Comparison of ENCODE assay signal across 8 mouse cellular contexts in the genomic region with DNA sequence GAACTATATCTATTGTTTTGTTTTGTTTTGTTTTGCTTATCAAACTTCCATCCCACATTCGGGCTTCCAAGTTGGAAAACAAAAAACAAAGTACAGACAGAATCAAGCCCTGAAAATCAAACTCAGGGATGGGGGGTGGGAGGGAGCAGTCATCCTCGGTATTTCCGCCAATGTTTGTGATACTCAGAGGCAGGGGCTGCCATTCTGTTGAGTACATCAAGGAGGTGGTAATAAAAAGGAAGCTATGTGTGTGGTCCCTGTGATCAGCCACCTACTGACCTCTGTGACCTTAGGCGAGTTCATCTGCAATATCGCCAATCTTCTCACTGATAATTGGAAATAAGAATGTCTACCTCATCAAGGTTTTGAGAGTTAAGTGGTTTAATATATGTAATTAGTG. TPM values are rescaled to one million over a fixed set of nuclear protein-coding genes. Genes with fewer than 3 reads are reported as not detected.
DNase-seq lines count a peak whose midpoint lies in the region; ATAC-seq and TF ChIP-seq lines count a peak whose summit lies in the region.

No protein-coding gene starts in this region.

- no peaks in the 10 kb centered on the region for H3K36me3 ChIP-seq in heart, embryonic 14.5 days (ENCODE audit: control insufficient read depth, insufficient read depth, low read length)
- peaks cover 7% of the 10 kb centered on the region for H3K36me3 ChIP-seq in G1E (replicated peaks)
- H3K36me3 ChIP-seq in heart, postnatal 0 days (replicated peaks; ENCODE audit: control insufficient read depth, insufficient read depth, low read length) = no peaks in the 10 kb centered on the region

- ATAC-seq in heart, embryonic 14.5 days (ENCODE audit: insufficient number of reproducible peaks, insufficient read depth, low FRiP score, low read depth) = no peak
- ATAC-seq in G1E (ENCODE audit: extremely low read depth, insufficient number of reproducible peaks, low FRiP score, poor library complexity, severe bottlenecking) = no peak
- no peak for ATAC-seq in heart, postnatal 0 days (ENCODE audit: insufficient read depth, low read depth)
- 0 out of 2 replicates have a peak, but pooled peaks have one; percentile 13 for ATAC-seq in megakaryocyte progenitor cell, adult 5-6 weeks (replicated peaks; ENCODE audit: poor library complexity)

- intact Hi-C loops in heart, postnatal 10 days (cut with DNase I) = no loop called here
- intact Hi-C loops in gastrocnemius, postnatal 14 days (cut with DNase I; ENCODE audit: low total_unique reads) = no loop called here

- TF ChIP-seq CTCF in G1E (IDR thresholded peaks at IDR 0.05; ENCODE audit: low read depth, low read length) = no peak
- no peak for TF ChIP-seq CTCF in heart, postnatal 0 days (IDR thresholded peaks at IDR 0.05; ENCODE audit: low read depth)

- H3K27me3 ChIP-seq in heart, embryonic 14.5 days (ENCODE audit: control insufficient read depth, insufficient read depth, low read length) = no peaks in the 10 kb centered on the region
- no peaks in the 10 kb centered on the region for H3K27me3 ChIP-seq in G1E (ENCODE audit: insufficient read depth, low read length)
- H3K27me3 ChIP-seq in heart, postnatal 0 days (ENCODE audit: control insufficient read depth, insufficient read depth, low read length) = no peaks in the 10 kb centered on the region

- peaks cover 12 to 20% of the 10 kb centered on the region in 2 experiments for H3K4me1 ChIP-seq in heart, embryonic 14.5 days (ENCODE audit: control insufficient read depth in 2 of 2, insufficient read depth in 2 of 2, low read length in 2 of 2)
- H3K4me1 ChIP-seq in G1E (ENCODE audit: insufficient read depth, low read depth, low read length) = peaks cover 23% of the 10 kb centered on the region
- H3K4me1 ChIP-seq in heart, postnatal 0 days (ENCODE audit: control insufficient read depth, insufficient read depth) = peaks cover 24% of the 10 kb centered on the region; the same call in 1 of the 2 replicates

- 24% methylated on average over 5 of the region's 5 CpGs for WGBS in heart, embryonic 14.5 days
- WGBS in heart, postnatal 0 days = 26% methylated on average over 5 of the region's 5 CpGs

- TF ChIP-seq EP300 in heart, postnatal 0 days (IDR thresholded peaks at IDR 0.05; ENCODE audit: low read depth) = no peak

- H3K4me2 ChIP-seq in heart, embryonic 14.5 days (ENCODE audit: low read length) = peak overlapping the region; percentile 71
- peak overlapping the region; percentile 90 for H3K4me2 ChIP-seq in heart, postnatal 0 days (ENCODE audit: low read depth, low read length)

- peak overlapping the region; percentile 51 for H3K9ac ChIP-seq in heart, embryonic 14.5 days (ENCODE audit: low read length)
- H3K9ac ChIP-seq in heart, postnatal 0 days (replicated peaks; ENCODE audit: low read depth, low read length) = no peak overlapping the region; the same call in 1 of the 2 replicates

- H3K27ac ChIP-seq in heart, embryonic 14.5 days (replicated peaks in 1 of 2; ENCODE audit: control insufficient read depth in 1 of 2, insufficient read depth in 1 of 2, low read depth in 2 of 2, low read length in 2 of 2) = no peak overlapping the region
- H3K27ac ChIP-seq in heart, postnatal 0 days (ENCODE audit: low read depth) = no peak overlapping the region

- DNase-seq in heart, postnatal 10 days = no peak
- DNase-seq in G1E (ENCODE audit: low spot score) = no peak
- no peak for DNase-seq in heart, postnatal 0 days (ENCODE audit: low spot score)
- no peak for DNase-seq in adrenal gland, adult 18-20 months (ENCODE audit: low spot score in 2 of 2)
- DNase-seq in gastrocnemius, postnatal 14 days = no peak
- DNase-seq in spleen, adult 12 weeks (ENCODE audit: low spot score) = no peak

- H3K9me3 ChIP-seq in heart, embryonic 14.5 days (ENCODE audit: control insufficient read depth, low read length) = peaks cover 6% of the 10 kb centered on the region; the same call in 1 of the 2 replicates
- no peaks in the 10 kb centered on the region for H3K9me3 ChIP-seq in G1E (replicated peaks)
- H3K9me3 ChIP-seq in heart, postnatal 0 days (replicated peaks; ENCODE audit: control insufficient read depth, low read length) = no peaks in the 10 kb centered on the region

- H3K4me3 ChIP-seq in heart, embryonic 14.5 days (ENCODE audit: control insufficient read depth in 1 of 2, insufficient read depth in 1 of 2, low read depth in 1 of 2, low read length in 2 of 2) = peak overlapping the region in 1 of 2 experiments; percentile 89; a peak in 2 of 4 replicates
- H3K4me3 ChIP-seq in G1E (ENCODE audit: low read depth, low read length) = peak overlapping the region; percentile 85
- peak overlapping the region; percentile 89 for H3K4me3 ChIP-seq in heart, postnatal 0 days (ENCODE audit: low read depth, low read length)

RNA-seq across cellular contexts. Expression of a gene that starts 0.3 kb away (rescaled TPM):
- polyA plus RNA-seq in heart, embryonic 14.5 days (2014; fragmentation: Nextera tagmentation; extraction: Ambion mirVana) = 66.2 and 70.9 TPM in 2 replicates
- 10 to 100 TPM; 76.8 to 81.6 TPM for total RNA-seq in heart, postnatal 10 days (2021)
- 14.0 and 14.3 TPM in 2 replicates for total RNA-seq in G1E (2014; fragmentation: Nextera tagmentation)
- total RNA-seq in G1E (2017) = 14.4 and 18.8 TPM in 2 replicates
- polyA plus RNA-seq in G1E (2012) = 12.8 and 15.2 TPM in 2 replicates
- 98.2 and 123 TPM in 2 replicates for total RNA-seq in heart, postnatal 0 days (2014; rRNA removed; ENCODE audit: low replicate concordance)
- 70.9 and 78.4 TPM in 2 replicates for polyA plus RNA-seq in heart, postnatal 0 days (2015; fragmentation: Nextera tagmentation; extraction: Ambion mirVana)
- 6.8 and 7.0 TPM in 2 replicates for total RNA-seq in megakaryocyte progenitor cell, adult 5-6 weeks (2015)
- 14.1 TPM in 2 replicates for total RNA-seq in megakaryocyte progenitor cell, adult 5-6 weeks (2017)
- 10 to 100 TPM; 43.4 to 45.6 TPM for total RNA-seq in adrenal gland, adult 18-20 months (2021)
- total RNA-seq in gastrocnemius, postnatal 14 days (2021) = 10 to 100 TPM; 16.2 to 17.3 TPM

RNA-seq across cellular contexts. Expression of a gene that starts 21.5 kb away (rescaled TPM):
- polyA plus RNA-seq in heart, embryonic 14.5 days (2014; fragmentation: Nextera tagmentation; extraction: Ambion mirVana) = not detected in 2 replicates
- total RNA-seq in heart, postnatal 10 days (2021) = not detected
- total RNA-seq in G1E (2014; fragmentation: Nextera tagmentation) (not detected in 2 replicates), G1E (2017) (not detected in 2 replicates)
- polyA plus RNA-seq in G1E (2012) = not detected in 2 replicates
- not detected in 2 replicates for total RNA-seq in heart, postnatal 0 days (2014; rRNA removed; ENCODE audit: low replicate concordance)
- not detected in 2 replicates for polyA plus RNA-seq in heart, postnatal 0 days (2015; fragmentation: Nextera tagmentation; extraction: Ambion mirVana)
- total RNA-seq in megakaryocyte progenitor cell, adult 5-6 weeks (2015) = not detected in 2 replicates
- not detected in 2 replicates for total RNA-seq in megakaryocyte progenitor cell, adult 5-6 weeks (2017)
- not detected for total RNA-seq in adrenal gland, adult 18-20 months (2021)
- total RNA-seq in gastrocnemius, postnatal 14 days (2021) = not detected

RNA-seq across cellular contexts. Expression of a gene that starts 35.2 kb away (rescaled TPM):
- polyA plus RNA-seq in heart, embryonic 14.5 days (2014; fragmentation: Nextera tagmentation; extraction: Ambion mirVana) = 0.77 and 0.81 TPM in 2 replicates
- 1 to 10 TPM; 1.4 to 1.7 TPM for total RNA-seq in heart, postnatal 10 days (2021)
- total RNA-seq in G1E (2014; fragmentation: Nextera tagmentation) (not detected in 2 replicates), G1E (2017) (not detected in 2 replicates)
- not detected in 2 replicates for polyA plus RNA-seq in G1E (2012)
- 1.1 and 1.3 TPM in 2 replicates for total RNA-seq in heart, postnatal 0 days (2014; rRNA removed; ENCODE audit: low replicate concordance)
- 0.57 and 0.62 TPM in 2 replicates for polyA plus RNA-seq in heart, postnatal 0 days (2015; fragmentation: Nextera tagmentation; extraction: Ambion mirVana)
- total RNA-seq in megakaryocyte progenitor cell, adult 5-6 weeks (2015) = not detected in 2 replicates
- not detected in 2 replicates for total RNA-seq in megakaryocyte progenitor cell, adult 5-6 weeks (2017)
- total RNA-seq in adrenal gland, adult 18-20 months (2021) = under 1 TPM; 0.20 to 0.29 TPM
- total RNA-seq in gastrocnemius, postnatal 14 days (2021) = 10 to 100 TPM in 1 of 2 experiments, 1 to 10 TPM in 1; 9.2 to 11.7 TPM

RNA-seq across cellular contexts. Expression of a gene that starts 54.2 kb away (rescaled TPM):
- 0.26 and 0.34 TPM in 2 replicates for polyA plus RNA-seq in heart, embryonic 14.5 days (2014; fragmentation: Nextera tagmentation; extraction: Ambion mirVana)
- total RNA-seq in heart, postnatal 10 days (2021) = under 1 TPM; 0.43 to 0.67 TPM
- not detected in 2 replicates for total RNA-seq in G1E (2014; fragmentation: Nextera tagmentation)
- total RNA-seq in G1E (2017) = 0.11 TPM in 1 of 2 replicates, not detected in the other
- not detected in 2 replicates for polyA plus RNA-seq in G1E (2012)
- 0.39 TPM in 1 of 2 replicates, not detected in the other for total RNA-seq in heart, postnatal 0 days (2014; rRNA removed; ENCODE audit: low replicate concordance)
- polyA plus RNA-seq in heart, postnatal 0 days (2015; fragmentation: Nextera tagmentation; extraction: Ambion mirVana) = 0.18 and 0.23 TPM in 2 replicates
- total RNA-seq in megakaryocyte progenitor cell, adult 5-6 weeks (2015) = not detected in 2 replicates
- not detected in 2 replicates for total RNA-seq in megakaryocyte progenitor cell, adult 5-6 weeks (2017)
- not detected for total RNA-seq in adrenal gland, adult 18-20 months (2021)
- total RNA-seq in gastrocnemius, postnatal 14 days (2021) = under 1 TPM; 0.11 to 0.39 TPM
